Mouse (Mus musculus) embryonic fibroblast, embryonic 13.5 days (primary cell): ENCODE data around the gene Stac3. TPM values are rescaled to one million over a fixed set of nuclear protein-coding genes. Genes with fewer than 3 reads are reported as not detected.

Experiments
- H3K27ac ChIP-seq: 2 replicates; pipeline ENCODE4 v1.5.1; 2012; ENCODE audit warnings: low read length, control low read depth, inconsistent platforms; ENCODE audit not compliant: insufficient read depth
- H3K4me1 ChIP-seq: 2 replicates; pipeline ENCODE4 v1.6.1; 2011; ENCODE audit warnings: low read length; ENCODE audit not compliant: control insufficient read depth, insufficient read depth
- H3K4me3 ChIP-seq: 2 replicates; pipeline ENCODE4 v1.5.1; 2011; ENCODE audit warnings: mild to moderate bottlenecking, control low read depth, low read length; ENCODE audit not compliant: insufficient read depth
- CTCF ChIP-seq: IDR thresholded peaks from 2 replicates; pipeline ENCODE4 v1.5.1; 2011; ENCODE audit warnings: mild to moderate bottlenecking, control low read depth, low read length, moderate library complexity, borderline replicate concordance; ENCODE audit not compliant: insufficient read depth
- POLR2A ChIP-seq: IDR thresholded peaks from 2 replicates; pipeline ENCODE4 v1.6.1; 2011; ENCODE audit warnings: low read depth, mild to moderate bottlenecking, control low read depth, low read length, moderate library complexity
- polyA plus RNA-seq: library from polyadenylated mRNA; stranded (reverse); fragments of >200 nt; gene quantifications from 2 replicates; pipeline ENCODE4 v1.2.4, GENCODE M21; 2011; ENCODE audit warnings: low read depth; ENCODE audit not compliant: missing spikeins, insufficient read length

Gene Stac3
- polyA plus RNA-seq, 1 experiment = 3.9 TPM

DNA sequence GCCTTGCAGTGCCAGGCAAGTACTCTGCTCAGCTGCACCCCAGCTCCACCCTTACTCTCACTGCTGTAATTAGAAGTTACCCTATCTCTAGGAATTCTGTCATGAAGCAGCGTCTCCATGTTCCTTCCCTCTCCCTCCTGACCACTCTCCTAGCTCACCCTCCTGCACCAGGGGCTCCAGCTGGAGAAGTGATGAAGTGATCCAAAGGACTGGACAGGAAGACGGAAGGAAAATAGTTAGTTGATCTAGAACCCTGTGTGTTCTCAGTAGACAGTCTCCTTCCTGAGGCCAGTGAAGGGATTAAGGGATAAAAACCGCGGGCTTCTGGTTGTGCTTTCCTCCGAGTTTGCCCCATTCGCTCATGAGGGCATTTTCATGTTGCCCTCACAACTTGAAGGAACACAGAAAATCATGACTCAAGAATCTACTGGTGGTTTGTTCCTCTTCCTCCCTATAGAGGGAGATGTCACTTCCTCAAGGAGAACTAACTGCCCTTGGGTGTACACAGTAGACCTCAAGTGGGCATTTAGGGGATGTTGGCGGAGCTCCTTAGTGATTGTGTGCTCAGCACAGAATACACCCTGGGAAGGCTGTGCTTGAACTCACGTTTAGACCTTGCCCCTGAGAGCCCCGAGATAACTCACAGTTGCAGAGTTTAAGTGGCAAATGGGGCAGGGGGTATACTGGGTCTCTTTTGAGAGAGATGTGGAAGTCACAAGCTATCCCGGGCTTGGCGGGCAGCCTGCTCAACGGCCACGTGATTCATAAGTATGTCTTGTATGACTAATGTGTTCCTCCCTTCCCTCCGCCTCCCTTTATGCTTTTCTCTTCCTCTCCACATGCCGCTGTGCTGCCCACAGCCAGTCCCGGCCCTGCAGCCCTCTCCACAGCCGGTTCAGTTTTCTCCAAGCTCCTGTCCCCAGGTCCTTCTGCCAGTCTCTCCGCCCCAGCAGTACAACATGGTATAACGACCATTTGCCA is 20.4 kb upstream of the Stac3 start:
- H3K4me3 ChIP-seq = no peak overlapping the region
- TF ChIP-seq CTCF = no peak
- TF ChIP-seq POLR2A = peak; percentile 65
- peaks cover 13% of the 10 kb centered on the region for H3K4me1 ChIP-seq
- peak overlapping the region; percentile 90 for H3K27ac ChIP-seq

- Histone ChIP-seq H3K4me3 (no peak overlapping the region), H3K27ac (no peak overlapping the region), H3K4me1 (peaks cover 13% of the 10 kb centered on the region)
- TF ChIP-seq CTCF = no peak
- TF ChIP-seq POLR2A = no peak
Measured at GRCm38 (mm10) chr10:127485235-127485634, 16.3 kb upstream of the Stac3 start.

- Histone ChIP-seq H3K4me3 (no peak overlapping the region), H3K27ac (no peak overlapping the region), H3K4me1 (no peaks in the 10 kb centered on the region)
- TF ChIP-seq POLR2A (no peak), CTCF (no peak)
Measured at GRCm38 (mm10) chr10:127488856-127489255, 12.6 kb upstream of the Stac3 start.

- H3K27ac ChIP-seq = no peak overlapping the region
- no peak overlapping the region for H3K4me3 ChIP-seq
Measured at GRCm38 (mm10) chr10:127490160-127491127, 11.0 kb upstream of the Stac3 start.

GRCm38 (mm10) chr10:127491128-127491512 is 10.4 kb upstream of the Stac3 start:
- Histone ChIP-seq H3K4me1 (no peaks in the 10 kb centered on the region), H3K4me3 (no peak overlapping the region), H3K27ac (no peak overlapping the region)
- TF ChIP-seq CTCF (no peak), POLR2A (no peak)

More at GRCm38 (mm10) chr10:127490160-127491127, 11.0 kb upstream of the Stac3 start:
- no peak for TF ChIP-seq POLR2A
- no peak for TF ChIP-seq CTCF
- no peaks in the 10 kb centered on the region for H3K4me1 ChIP-seq

- H3K4me1 ChIP-seq = no peaks in the 10 kb centered on the region
- TF ChIP-seq CTCF (no peak), POLR2A (no peak)
- no peak overlapping the region for H3K4me3 ChIP-seq
- peak overlapping the region; percentile 47 for H3K27ac ChIP-seq
Measured at GRCm38 (mm10) chr10:127492118-127492517, 9.4 kb upstream of the Stac3 start.

GRCm38 (mm10) chr10:127496156-127496555 is 5.3 kb upstream of the Stac3 start:
- no peak for TF ChIP-seq POLR2A
- no peak for TF ChIP-seq CTCF
- no peak overlapping the region for H3K27ac ChIP-seq
- no peak overlapping the region for H3K4me3 ChIP-seq
- H3K4me1 ChIP-seq = peaks cover 12% of the 10 kb centered on the region

DNA sequence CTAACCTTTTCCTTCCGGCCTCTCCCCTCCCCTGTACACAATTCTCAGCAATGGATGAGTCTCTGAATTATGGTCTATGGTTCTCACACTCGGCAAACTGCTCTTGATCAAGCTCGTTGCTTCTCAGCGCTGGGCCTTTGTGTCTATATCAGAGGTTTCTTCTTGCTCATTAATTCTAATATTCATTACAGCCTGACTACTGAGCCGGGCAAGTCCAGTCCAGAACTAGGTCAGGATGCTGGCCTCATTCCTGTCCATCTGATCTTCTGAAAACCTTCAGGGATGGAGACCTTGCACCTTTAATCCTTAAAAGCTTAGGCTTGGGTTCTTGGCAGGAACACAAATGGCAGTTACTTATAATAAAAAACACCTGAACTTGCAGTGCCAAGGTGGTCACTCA is 2.0 kb upstream of the Stac3 start:
- Histone ChIP-seq H3K4me1 (peaks cover 14% of the 10 kb centered on the region), H3K4me3 (no peak overlapping the region), H3K27ac (peak overlapping the region; percentile 89)
- TF ChIP-seq CTCF (no peak), POLR2A (no peak)

DNA sequence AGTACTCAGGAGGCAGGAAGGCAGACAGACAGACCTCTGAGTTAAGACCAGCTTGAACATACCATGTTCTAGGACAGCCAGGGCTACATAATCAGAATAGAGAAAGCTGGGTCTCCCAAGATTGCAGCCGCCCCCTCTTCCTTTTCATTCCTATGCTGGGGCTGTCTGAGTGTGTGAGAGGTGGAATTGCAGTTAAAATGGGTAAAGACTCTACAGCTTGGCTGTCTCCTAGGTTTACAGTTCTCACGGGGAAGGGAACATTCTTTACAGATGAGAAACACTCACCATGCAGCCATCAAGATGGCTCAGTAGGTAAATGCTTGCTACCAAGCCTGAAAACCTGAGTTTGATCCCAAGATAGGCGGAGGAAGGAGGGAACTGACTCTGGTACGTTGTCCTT is 1.4 kb upstream of the Stac3 start:
- H3K4me3 ChIP-seq = no peak overlapping the region
- H3K4me1 ChIP-seq = peaks cover 14% of the 10 kb centered on the region
- TF ChIP-seq POLR2A (no peak), CTCF (no peak)
- H3K27ac ChIP-seq = peak overlapping the region; percentile 89

DNA sequence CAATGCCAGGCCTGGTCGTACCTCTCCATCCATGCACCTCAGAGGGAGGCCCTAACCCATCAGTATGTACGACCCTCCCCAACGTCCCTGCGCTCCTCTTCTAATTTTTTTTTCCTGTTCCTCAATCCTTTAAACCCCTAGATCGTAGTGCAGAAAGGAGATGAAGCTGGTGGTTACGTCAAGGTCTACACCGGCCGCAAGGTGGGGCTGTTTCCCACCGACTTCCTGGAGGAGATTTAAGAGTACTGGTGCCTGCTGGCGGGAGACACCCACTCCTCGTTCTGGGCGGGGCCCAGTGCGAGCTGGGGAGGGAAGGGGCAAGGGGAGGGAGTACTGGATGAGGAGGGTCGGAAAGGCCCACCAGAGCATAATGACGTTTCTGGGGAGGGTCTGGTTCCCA is 6.8 kb downstream of the Stac3 start:
- peak; percentile 64; the same call in 1 of the 2 replicates for TF ChIP-seq CTCF
- TF ChIP-seq POLR2A = no peak
- Histone ChIP-seq H3K4me1 (no peaks in the 10 kb centered on the region; the same call in none of the 2 replicates), H3K4me3 (no peak overlapping the region), H3K27ac (no peak overlapping the region)
